Mouse (Mus musculus) G1E (cell line): Measurements from ENCODE around the gene Recql. TPM values are rescaled to one million over a fixed set of nuclear protein-coding genes. Genes with fewer than 3 reads are reported as not detected.

Source experiments
- ATAC-seq: 2 replicates; pipeline ENCODE4 v1.8.0; 2016; ENCODE audit warnings: mild to moderate bottlenecking; ENCODE audit not compliant: insufficient number of reproducible peaks, poor library complexity, low FRiP score, severe bottlenecking; ENCODE audit errors: extremely low read depth
- DNase-seq: peaks from one replicate; pipeline ENCODE4 v3.0.0; 2012; ENCODE audit warnings: low spot score
- H3K27me3 ChIP-seq: 2 replicates; pipeline ENCODE4 v1.6.1; 2012; ENCODE audit warnings: mild to moderate bottlenecking, low read length, inconsistent platforms; ENCODE audit not compliant: insufficient read depth
- H3K36me3 ChIP-seq: replicated peaks from 2 replicates; pipeline ENCODE3; 2012; ENCODE audit warnings: mild to moderate bottlenecking, inconsistent platforms
- H3K4me1 ChIP-seq: 2 replicates; pipeline ENCODE4 v1.6.1; 2012; ENCODE audit warnings: low read depth, low read length, inconsistent platforms, mixed read lengths; ENCODE audit not compliant: insufficient read depth
- H3K4me3 ChIP-seq: 2 replicates; pipeline ENCODE4 v1.5.1; 2012; ENCODE audit warnings: low read depth, mild to moderate bottlenecking, inconsistent platforms, low read length, moderate library complexity, mixed read lengths
- H3K9me3 ChIP-seq: replicated peaks from 2 replicates; pipeline ENCODE4 v1.6.1; 2012; ENCODE audit warnings: inconsistent platforms
- CTCF ChIP-seq: IDR thresholded peaks from 2 replicates; pipeline ENCODE4 v1.5.1; 2012; ENCODE audit warnings: low read depth, low read length, inconsistent platforms, mixed read lengths
- GATA1 ChIP-seq: IDR thresholded peaks from 2 replicates; pipeline ENCODE4 v1.6.1; 2012; ENCODE audit warnings: borderline replicate concordance, low read length, inconsistent platforms, mixed read lengths
- GATA2 ChIP-seq: IDR thresholded peaks from 2 replicates; pipeline ENCODE4 v1.6.1; 2012; ENCODE audit warnings: low read depth, low read length, inconsistent platforms, borderline replicate concordance
- POLR2AphosphoS5 ChIP-seq: IDR thresholded peaks from 2 replicates; pipeline ENCODE4 v1.6.1; 2012; ENCODE audit warnings: low read depth, low read length, inconsistent platforms; ENCODE audit not compliant: insufficient replicate concordance
- TAL1 ChIP-seq: conservative IDR thresholded peaks from 2 replicates; pipeline ENCODE4 v1.6.1; 2012; ENCODE audit warnings: low read depth, low read length, inconsistent platforms, mixed read lengths
- polyA plus RNA-seq: library from polyadenylated mRNA; stranded (reverse); fragments of >175 nt; gene quantifications from 2 replicates; pipeline ENCODE4 v1.2.3, GENCODE M21; 2012
- total RNA-seq, 2 experiments: library from RNA; stranded (forward) in 1 of 2; stranded (reverse) in 1 of 2; fragments of 200-1000 nt in 1 of 2; fragments of >200 nt in 1 of 2; fragmentation: Nextera tagmentation in 1 of 2; gene quantifications; 2 replicates each; pipeline ENCODE4 v1.2.3; 2014 to 2017

Recql gene
- total and polyA plus RNA-seq, 3 experiments = 1.5 to 52.1 (median 50.5) TPM

- Histone ChIP-seq H3K4me1 (peaks cover 27% of the 10 kb centered on the region), H3K4me3 (peak overlapping the region; percentile 95), H3K36me3 (peaks cover 48% of the 10 kb centered on the region), H3K9me3 (no peaks in the 10 kb centered on the region), H3K27me3 (no peaks in the 10 kb centered on the region)
- ATAC-seq (peak; percentile 22), DNase-seq (no peak)
- no peak for TF ChIP-seq CTCF
- TF ChIP-seq GATA1 = no peak
- TF ChIP-seq POLR2AphosphoS5 = no peak
- TF ChIP-seq GATA2 = no peak
- TF ChIP-seq TAL1 = no peak
Observed at GRCm38 (mm10) chr6:142386285-142387010, 439 bp downstream of the Recql start.

GRCm38 (mm10) chr6:142384521-142384920 is 2.4 kb downstream of the Recql start:
- Histone ChIP-seq H3K9me3 (no peaks in the 10 kb centered on the region), H3K36me3 (peaks cover 50% of the 10 kb centered on the region), H3K4me3 (no peak overlapping the region), H3K4me1 (peaks cover 24% of the 10 kb centered on the region), H3K27me3 (no peaks in the 10 kb centered on the region)
- no peak for ATAC-seq
- TF ChIP-seq GATA1 = no peak
- no peak for TF ChIP-seq CTCF
- no peak for TF ChIP-seq GATA2
- TF ChIP-seq POLR2AphosphoS5 = no peak
- no peak for TF ChIP-seq TAL1
- DNase-seq = no peak

- no peak overlapping the region for H3K4me3 ChIP-seq
- H3K9me3 ChIP-seq = no peaks in the 10 kb centered on the region
- DNase-seq (no peak), ATAC-seq (no peak)
- peaks cover 66% of the 10 kb centered on the region for H3K36me3 ChIP-seq
- H3K4me1 ChIP-seq = peaks cover 17% of the 10 kb centered on the region
- H3K27me3 ChIP-seq = no peaks in the 10 kb centered on the region
- no peak for TF ChIP-seq CTCF
- no peak for TF ChIP-seq GATA1
- no peak for TF ChIP-seq GATA2
Observed at GRCm38 (mm10) chr6:142381615-142382014, 5.3 kb downstream of the Recql start.

GRCm38 (mm10) chr6:142379961-142380360 is 6.9 kb downstream of the Recql start:
- Histone ChIP-seq H3K4me3 (no peak overlapping the region), H3K4me1 (peaks cover 12% of the 10 kb centered on the region; the same call in 1 of the 2 replicates), H3K9me3 (no peaks in the 10 kb centered on the region), H3K36me3 (peaks cover 83% of the 10 kb centered on the region), H3K27me3 (no peaks in the 10 kb centered on the region)
- DNase-seq (no peak), ATAC-seq (no peak)
- TF ChIP-seq GATA1 (no peak), GATA2 (no peak), CTCF (no peak), POLR2AphosphoS5 (no peak), TAL1 (no peak)

GRCm38 (mm10) chr6:142378576-142379330 is 8.1 kb downstream of the Recql start:
- no peak for DNase-seq
- Histone ChIP-seq H3K9me3 (no peaks in the 10 kb centered on the region), H3K4me1 (peaks cover 7% of the 10 kb centered on the region; the same call in 1 of the 2 replicates), H3K27me3 (no peaks in the 10 kb centered on the region), H3K4me3 (no peak overlapping the region), H3K36me3 (peaks cover 88% of the 10 kb centered on the region)
- no peak for ATAC-seq
- no peak for TF ChIP-seq CTCF
- TF ChIP-seq POLR2AphosphoS5 = no peak
- TF ChIP-seq TAL1 = no peak
- TF ChIP-seq GATA2 = no peak
- TF ChIP-seq GATA1 = no peak

GRCm38 (mm10) chr6:142377081-142377480 is 9.8 kb downstream of the Recql start:
- H3K4me3 ChIP-seq = no peak overlapping the region
- ATAC-seq (no peak), DNase-seq (no peak)
- H3K9me3 ChIP-seq = no peaks in the 10 kb centered on the region
- H3K4me1 ChIP-seq = peaks cover 7% of the 10 kb centered on the region; the same call in 1 of the 2 replicates
- H3K36me3 ChIP-seq = peaks cover 90% of the 10 kb centered on the region
- no peaks in the 10 kb centered on the region for H3K27me3 ChIP-seq
- TF ChIP-seq TAL1 (no peak), CTCF (no peak), GATA2 (no peak), GATA1 (no peak), POLR2AphosphoS5 (no peak)
